Mouse (Mus musculus) heart, postnatal 0 days (tissue): ENCODE data around the gene Txn2. TPM values are rescaled to one million over a fixed set of nuclear protein-coding genes. Genes with fewer than 3 reads are reported as not detected.

Experiments
- ATAC-seq: fragments of 200-750 bp; cut with Nextera tagmentation; 2 replicates; pipeline ENCODE4 v1.8.0; 2017; ENCODE audit warnings: low read depth, moderate number of reproducible peaks, moderate library complexity; ENCODE audit not compliant: insufficient read depth
- DNase-seq: peaks from one replicate; pipeline ENCODE4 v3.0.0-alpha.2; 2016; ENCODE audit warnings: low spot score
- H3K27ac ChIP-seq: fragments of 300-500 bp; sonication (generic); 2 replicates; pipeline ENCODE4 v1.5.1; 2014; ENCODE audit warnings: low read depth, mild to moderate bottlenecking
- H3K27me3 ChIP-seq: fragments of 300-500 bp; sonication (generic); 2 replicates; pipeline ENCODE4 v1.6.1; 2014; ENCODE audit warnings: low read length, mixed read lengths; ENCODE audit not compliant: control insufficient read depth, insufficient read depth
- H3K36me3 ChIP-seq: fragments of 300-500 bp; sonication (generic); replicated peaks from 2 replicates; pipeline ENCODE4 v1.6.1; 2014; ENCODE audit warnings: low read length, mixed read lengths; ENCODE audit not compliant: control insufficient read depth, insufficient read depth
- H3K4me1 ChIP-seq: fragments of 300-500 bp; sonication (generic); 2 replicates; pipeline ENCODE4 v1.6.1; 2014; ENCODE audit warnings: antibody characterized with exemption; ENCODE audit not compliant: control insufficient read depth, insufficient read depth
- H3K4me2 ChIP-seq: fragments of 300-500 bp; sonication (generic); 2 replicates; pipeline ENCODE4 v1.6.1; 2014; ENCODE audit warnings: low read depth, mild to moderate bottlenecking, low read length, moderate library complexity
- H3K4me3 ChIP-seq: fragments of 300-500 bp; sonication (generic); 2 replicates; pipeline ENCODE4 v1.5.1; 2014; ENCODE audit warnings: low read depth, low read length
- H3K9ac ChIP-seq: fragments of 300-500 bp; sonication (generic); replicated peaks from 2 replicates; pipeline ENCODE4 v1.6.1; 2014; ENCODE audit warnings: low read depth, low read length, mixed read lengths
- H3K9me3 ChIP-seq: fragments of 300-500 bp; sonication (generic); replicated peaks from 2 replicates; pipeline ENCODE4 v1.6.1; 2016; ENCODE audit warnings: low read length; ENCODE audit not compliant: control insufficient read depth
- CTCF ChIP-seq: IDR thresholded peaks from 2 replicates; pipeline ENCODE4 v1.5.1; 2016; ENCODE audit warnings: antibody characterized with exemption, control low read depth, low read depth
- EP300 ChIP-seq: IDR thresholded peaks from 2 replicates; pipeline ENCODE4 v1.6.1; 2016; ENCODE audit warnings: antibody characterized with exemption, low read depth
- WGBS: fragments of 180-500 bp; shearing (Covaris S2); extraction: QIAGEN DNeasy Blood & Tissue Kit; methylation state at CpG from one replicate; pipeline ENCODE4 v1.1.7; 2014; 5-methylcytosine and 5-hydroxymethylcytosine counted together
- polyA plus RNA-seq: library from polyadenylated mRNA; unstranded; fragments of >200 nt; fragmentation: Nextera tagmentation; extraction: Ambion mirVana; gene quantifications from 2 replicates; pipeline ENCODE4 v1.2.1, GENCODE M21; 2015
- total RNA-seq: library from RNA; depleted of rRNA; stranded (reverse); fragments of >200 nt; gene quantifications from 2 replicates; pipeline ENCODE4 v1.2.3, GENCODE M21; 2014; ENCODE audit warnings: low replicate concordance

The Txn2 gene
- total and polyA plus RNA-seq, 2 experiments from 2014 or later = 106 to 322 TPM

DNA sequence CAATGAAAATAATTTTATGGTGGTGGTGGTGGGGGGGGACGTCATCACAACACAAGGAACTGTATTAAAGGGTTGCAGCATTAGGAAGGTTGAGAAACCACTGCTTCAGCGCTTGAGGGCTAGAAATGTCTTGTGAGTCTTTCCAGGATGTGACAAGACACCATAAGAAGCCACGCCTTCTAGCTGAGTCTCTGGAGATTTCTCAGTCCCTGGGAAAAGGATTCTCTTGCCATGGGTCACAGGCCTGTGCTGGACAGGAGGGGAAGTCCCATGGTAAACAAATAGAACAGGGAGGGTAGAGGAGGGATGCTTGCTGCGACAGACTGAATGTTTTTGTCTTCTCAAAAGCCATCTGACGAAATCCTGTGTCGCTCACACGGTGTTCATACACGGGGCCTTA is 37.0 kb downstream of the Txn2 start:
- Histone ChIP-seq H3K9me3 (no peaks in the 10 kb centered on the region), H3K9ac (no peak overlapping the region), H3K36me3 (no peaks in the 10 kb centered on the region), H3K27me3 (no peaks in the 10 kb centered on the region), H3K4me3 (no peak overlapping the region), H3K4me1 (no peaks in the 10 kb centered on the region), H3K27ac (peak overlapping the region; percentile 25; the same call in 1 of the 2 replicates), H3K4me2 (no peak overlapping the region)
- WGBS = 76% methylated on average over 8 of the region's 8 CpGs
- no peak for ATAC-seq
- DNase-seq = no peak
- TF ChIP-seq CTCF = no peak
- TF ChIP-seq EP300 = no peak

DNA sequence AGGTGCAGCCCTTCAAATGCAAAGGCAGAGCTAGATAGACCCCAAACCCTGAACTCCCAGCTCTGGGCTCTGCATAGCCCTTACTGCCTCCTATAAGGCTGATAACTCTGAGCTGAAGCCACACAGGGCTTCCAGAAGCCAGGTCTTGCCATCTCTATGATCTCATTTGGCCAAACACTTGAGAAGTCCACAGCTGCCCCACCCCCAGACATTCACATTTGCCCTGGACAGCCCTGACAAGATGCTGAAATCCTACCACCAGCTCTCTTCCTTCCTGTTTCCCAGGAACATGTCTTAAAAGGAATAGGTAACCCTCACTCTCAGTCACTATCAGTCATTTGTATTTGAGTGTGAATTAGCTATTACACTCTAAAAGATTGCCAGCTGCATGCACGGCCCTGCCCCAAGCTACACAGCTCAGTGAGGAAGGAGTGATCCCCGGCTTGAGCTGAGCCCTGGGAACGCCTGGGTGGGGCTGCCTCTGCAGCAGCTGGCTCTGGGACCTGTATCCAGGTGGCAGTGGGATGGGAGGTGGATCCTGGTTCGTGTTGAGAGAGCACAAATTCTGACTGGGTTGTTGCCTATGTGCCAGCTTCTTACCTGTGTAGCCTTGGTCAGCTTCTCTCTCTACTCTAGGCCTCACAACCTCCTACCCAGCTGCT is 38.9 kb downstream of the Txn2 start:
- Histone ChIP-seq H3K27me3 (no peaks in the 10 kb centered on the region), H3K9ac (no peak overlapping the region), H3K4me1 (no peaks in the 10 kb centered on the region), H3K36me3 (no peaks in the 10 kb centered on the region), H3K27ac (no peak overlapping the region), H3K9me3 (no peaks in the 10 kb centered on the region), H3K4me2 (no peak overlapping the region), H3K4me3 (no peak overlapping the region)
- WGBS = 53% methylated on average over 4 of the region's 4 CpGs
- DNase-seq (no peak), ATAC-seq (no peak)
- no peak for TF ChIP-seq CTCF
- TF ChIP-seq EP300 = no peak

DNA sequence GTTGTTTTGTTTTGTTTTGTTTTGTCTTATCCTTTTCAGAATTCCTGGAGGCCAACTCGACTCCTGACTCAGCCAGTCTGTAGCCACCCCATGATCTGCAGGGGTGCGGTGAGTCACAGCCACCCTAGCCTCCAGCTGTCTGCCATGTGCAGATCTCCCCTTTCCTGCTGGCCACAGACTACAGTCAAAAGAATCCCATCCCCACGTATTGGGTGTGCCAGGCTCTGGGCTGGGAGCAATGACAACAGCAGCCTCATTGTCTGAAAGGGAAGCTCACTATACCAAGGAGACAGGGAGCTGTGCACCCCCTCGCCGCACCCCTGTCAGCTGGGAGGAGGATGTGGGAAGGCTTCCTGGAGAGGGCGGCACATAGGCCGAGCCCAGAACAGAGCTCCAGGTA is 40.5 kb downstream of the Txn2 start:
- Histone ChIP-seq H3K4me2 (no peak overlapping the region), H3K27me3 (no peaks in the 10 kb centered on the region), H3K4me3 (no peak overlapping the region), H3K27ac (no peak overlapping the region), H3K9ac (no peak overlapping the region), H3K9me3 (no peaks in the 10 kb centered on the region), H3K4me1 (no peaks in the 10 kb centered on the region), H3K36me3 (no peaks in the 10 kb centered on the region)
- WGBS = 63% methylated on average over 7 of the region's 7 CpGs
- TF ChIP-seq CTCF (no peak), EP300 (no peak)
- DNase-seq (no peak), ATAC-seq (no peak)

DNA sequence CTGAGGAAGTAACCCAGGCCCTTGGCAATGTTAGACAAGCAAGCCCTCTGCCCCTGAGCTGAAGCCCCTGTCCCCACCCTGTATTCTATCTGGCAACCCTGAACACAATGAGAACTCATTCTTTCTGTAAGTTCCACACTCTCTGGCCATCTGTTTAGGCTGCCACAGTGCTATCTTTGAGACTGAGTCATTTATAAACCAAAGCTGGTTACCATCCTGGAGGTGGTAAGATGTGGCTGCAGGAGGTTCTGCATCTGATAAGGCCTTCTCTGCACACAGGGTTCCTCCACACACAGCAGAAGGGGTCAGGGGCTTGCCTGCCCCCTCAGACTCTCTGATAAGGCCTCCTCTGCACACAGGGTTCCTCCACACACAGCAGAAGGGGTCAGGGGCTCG is 41.7 kb downstream of the Txn2 start:
- TF ChIP-seq CTCF = no peak
- no peak for TF ChIP-seq EP300
- DNase-seq (no peak), ATAC-seq (no peak)
- Histone ChIP-seq H3K9me3 (no peaks in the 10 kb centered on the region), H3K4me2 (no peak overlapping the region), H3K9ac (no peak overlapping the region), H3K27ac (no peak overlapping the region), H3K4me1 (peaks cover 4% of the 10 kb centered on the region; the same call in 1 of the 2 replicates), H3K36me3 (no peaks in the 10 kb centered on the region), H3K4me3 (no peak overlapping the region), H3K27me3 (no peaks in the 10 kb centered on the region)
- WGBS = 61% methylated on average over 1 of the region's 1 CpGs

DNA sequence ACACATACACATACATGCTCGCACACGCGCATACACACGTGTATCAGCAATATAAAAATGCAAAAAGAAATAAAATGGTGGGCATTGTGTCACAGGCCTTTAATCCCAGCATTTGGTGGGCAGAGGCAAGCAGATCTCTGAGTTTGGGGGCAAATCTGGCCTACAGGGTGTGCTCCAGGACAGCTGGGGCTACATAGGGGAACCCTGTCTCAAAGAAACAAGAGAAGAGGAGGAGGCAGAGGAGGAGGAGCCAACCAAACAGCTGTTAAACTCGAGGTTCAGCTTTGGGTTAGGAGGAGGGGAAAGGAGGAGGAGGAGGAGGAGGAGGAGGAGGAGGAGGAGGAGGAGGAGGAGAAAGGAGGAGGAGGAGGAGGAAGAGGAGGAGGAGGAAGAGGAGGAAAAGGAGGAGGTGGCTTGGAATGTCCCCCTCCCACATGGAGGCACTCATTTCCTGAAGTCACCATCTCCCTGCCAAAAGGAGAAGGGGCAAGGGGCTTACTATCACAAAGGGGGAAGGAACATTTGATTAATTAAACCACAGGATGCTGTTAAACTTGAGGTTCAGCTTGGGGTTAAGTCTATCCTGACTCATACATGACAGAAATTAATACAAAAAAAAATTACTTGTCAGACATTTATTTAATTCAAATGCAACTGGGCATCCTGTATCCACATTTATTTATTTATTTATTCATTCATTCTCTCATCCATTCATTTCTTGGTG is 42.3 kb downstream of the Txn2 start:
- Histone ChIP-seq H3K4me2 (no peak overlapping the region), H3K9me3 (no peaks in the 10 kb centered on the region), H3K4me1 (peaks cover 4% of the 10 kb centered on the region; the same call in 1 of the 2 replicates), H3K36me3 (no peaks in the 10 kb centered on the region), H3K27ac (no peak overlapping the region), H3K4me3 (no peak overlapping the region), H3K27me3 (no peaks in the 10 kb centered on the region), H3K9ac (no peak overlapping the region)
- 91% methylated on average over 4 of the region's 5 CpGs for WGBS
- TF ChIP-seq CTCF (no peak), EP300 (no peak)
- DNase-seq (no peak), ATAC-seq (no peak)
